Mouse (Mus musculus) kidney, postnatal 25 days (tissue): Measurements from ENCODE around the gene Psmb9.
A peak's percentile ranks its signal among the peaks of the same experiment; 100 is the strongest.

Experiments used
- DNase-seq, 2 experiments: peaks; one replicate each; pipeline ENCODE4 v3.0.0; 2021; ENCODE audit warnings: mixed read lengths in 2 of 2

The Psmb9 gene

DNA sequence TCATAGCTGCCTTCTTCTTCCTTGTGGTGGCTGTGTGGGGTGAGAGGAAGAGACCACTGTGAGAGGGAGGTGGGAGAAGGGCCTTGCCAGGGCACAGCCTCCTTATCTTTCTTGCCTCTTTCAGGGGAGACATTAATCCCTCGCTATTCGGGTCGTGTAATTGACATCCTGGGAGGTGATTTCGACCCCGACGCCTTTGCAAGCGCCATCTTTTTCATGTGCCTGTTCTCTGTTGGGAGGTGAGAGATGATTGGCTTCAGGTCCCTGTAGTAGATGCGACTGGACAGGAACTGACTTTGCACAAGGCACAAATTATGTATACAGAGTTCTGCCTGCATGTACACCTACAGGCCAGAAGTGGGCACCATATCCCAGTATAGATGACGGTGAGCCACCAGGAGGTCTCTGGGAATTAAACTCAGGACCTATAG lies 18.2 kb upstream of the Psmb9 start:
- peak; percentile 32 to 43 for DNase-seq

DNA sequence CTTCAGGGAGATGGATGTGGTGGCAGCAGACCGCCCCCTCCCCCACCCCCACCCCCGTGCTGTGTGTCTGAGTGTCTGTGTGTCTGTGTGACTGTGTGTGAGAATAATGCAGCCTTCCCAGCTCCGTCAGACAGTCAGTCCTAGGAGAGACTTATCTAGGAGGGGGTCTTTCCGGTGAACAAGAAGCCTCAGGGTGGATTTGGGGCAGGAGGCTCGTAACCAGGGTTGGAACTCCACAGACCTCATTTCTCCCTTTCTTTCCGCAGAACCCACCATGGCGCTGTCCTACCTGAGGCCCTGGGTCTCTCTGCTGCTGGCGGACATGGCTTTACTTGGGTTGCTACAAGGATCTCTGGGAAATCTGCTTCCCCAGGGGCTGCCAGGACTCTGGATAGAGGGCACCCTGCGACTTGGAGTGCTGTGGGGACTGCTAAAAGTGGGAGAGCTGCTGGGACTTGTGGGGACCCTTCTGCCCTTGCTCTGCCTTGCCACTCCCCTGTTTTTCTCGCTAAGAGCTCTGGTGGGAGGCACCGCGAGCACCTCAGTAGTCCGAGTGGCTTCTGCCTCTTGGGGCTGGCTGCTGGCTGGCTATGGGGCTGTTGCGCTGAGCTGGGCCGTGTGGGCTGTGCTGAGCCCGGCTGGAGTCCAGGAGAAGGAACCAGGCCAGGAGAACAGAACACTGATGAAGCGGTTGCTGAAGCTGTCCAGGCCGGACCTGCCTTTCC lies 17.6 kb upstream of the Psmb9 start:
- DNase-seq, result peak in 1 of 2 experiments; percentile 48

DNA sequence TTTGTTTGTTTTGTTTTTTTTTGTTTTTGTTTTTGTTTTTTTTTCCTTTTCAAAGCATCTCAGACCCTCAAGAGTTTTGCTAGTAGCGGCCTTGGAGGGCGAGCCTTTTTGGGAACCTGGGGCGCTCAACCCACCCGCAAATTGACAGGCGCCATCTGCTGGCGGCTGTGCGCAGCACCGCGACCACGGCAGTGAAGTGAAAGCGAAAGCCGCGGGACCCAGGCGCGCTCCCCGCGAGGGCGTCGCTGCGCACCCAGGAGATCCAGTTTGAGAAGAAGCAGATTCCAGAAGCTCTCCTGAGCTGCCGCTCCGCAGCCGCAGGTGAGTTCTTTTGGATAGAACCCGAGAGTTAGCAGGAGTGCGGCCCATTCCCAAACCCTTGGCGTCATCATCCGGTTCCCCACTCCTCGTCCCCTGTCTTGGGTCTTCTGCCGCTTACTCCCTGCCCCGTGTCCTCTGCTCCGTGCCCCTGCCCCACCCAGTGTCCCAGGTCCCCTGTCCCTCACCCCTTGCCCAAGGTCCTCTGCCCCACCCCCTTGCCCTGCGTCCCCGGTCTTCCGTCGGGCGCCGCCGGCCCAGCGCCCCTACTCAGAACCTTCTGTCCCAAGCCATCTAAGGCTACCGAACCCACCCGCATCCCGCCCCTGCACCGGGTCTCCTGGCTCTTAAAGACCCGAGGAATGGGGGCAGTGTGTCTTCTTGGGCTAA lies 16.9 kb upstream of the Psmb9 start:
- DNase-seq, result peak; percentile 91 to 92

- peak in 1 of 2 experiments; percentile 32 for DNase-seq
These were observed 15.9 kb upstream of the Psmb9 start, which contains the start of gene Tap2 for GRCm38 (mm10) chr17:34203444-34203843. TSS of gene Tap2 (plus strand) at chr17:34203527.

- peak in 1 of 2 experiments; percentile 17 for DNase-seq
These were observed 15.3 kb upstream of the Psmb9 start for GRCm38 (mm10) chr17:34202760-34203442.

GRCm38 (mm10) chr17:34201506-34202055 lies 14.0 kb upstream of the Psmb9 start:
- peak in 1 of 2 experiments; percentile 25 for DNase-seq

GRCm38 (mm10) chr17:34200772-34201505 lies 13.4 kb upstream of the Psmb9 start:
- DNase-seq, result no peak

- DNase-seq, result no peak
These were observed 12.5 kb upstream of the Psmb9 start for GRCm38 (mm10) chr17:34200047-34200446.

DNA sequence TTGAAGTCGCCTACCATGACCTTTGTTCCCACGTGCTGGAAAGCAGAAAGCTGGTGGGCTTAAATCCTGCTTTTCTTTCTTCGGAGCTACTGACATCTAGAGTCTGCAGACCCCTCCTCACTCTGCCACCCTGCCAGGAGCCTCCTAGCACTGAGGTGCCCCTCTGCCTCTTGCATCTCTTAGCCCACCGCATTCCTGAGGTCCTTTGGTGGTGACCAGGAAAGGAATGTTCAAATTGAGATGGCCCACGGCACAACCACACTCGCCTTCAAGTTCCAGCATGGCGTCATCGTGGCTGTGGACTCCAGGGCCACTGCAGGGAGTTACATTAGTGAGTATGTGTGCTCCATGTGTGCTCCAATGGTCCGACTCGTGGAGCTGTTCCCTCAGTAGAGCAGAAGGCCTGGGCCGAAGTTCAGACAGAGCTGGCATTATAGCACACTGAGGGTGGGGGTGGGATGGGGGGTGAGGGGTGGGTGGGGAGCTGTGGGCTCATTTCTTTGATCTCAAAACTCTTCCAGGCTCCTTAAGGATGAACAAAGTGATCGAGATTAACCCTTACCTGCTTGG lies 11.6 kb upstream of the Psmb9 start:
- no peak for DNase-seq

DNA sequence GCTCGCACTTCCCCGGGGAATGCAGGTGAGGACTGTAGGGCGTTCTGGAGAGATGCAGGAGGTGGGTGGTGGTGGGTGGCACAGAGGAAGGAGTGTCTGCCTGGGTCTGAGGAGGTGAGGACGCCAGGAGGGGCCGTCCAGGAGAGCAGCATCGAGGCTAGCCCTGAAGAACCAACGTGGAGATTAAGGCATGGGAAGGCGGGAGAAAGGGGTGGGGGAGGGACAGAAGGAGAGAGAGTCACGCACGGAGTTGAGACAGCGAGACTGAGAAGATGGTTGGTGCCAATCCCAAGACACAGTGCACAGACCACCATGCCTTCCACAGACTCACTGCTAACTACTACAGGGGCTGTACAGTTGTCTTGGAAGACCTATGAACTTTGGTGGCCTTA lies 11.0 kb upstream of the Psmb9 start:
- DNase-seq, result no peak

DNA sequence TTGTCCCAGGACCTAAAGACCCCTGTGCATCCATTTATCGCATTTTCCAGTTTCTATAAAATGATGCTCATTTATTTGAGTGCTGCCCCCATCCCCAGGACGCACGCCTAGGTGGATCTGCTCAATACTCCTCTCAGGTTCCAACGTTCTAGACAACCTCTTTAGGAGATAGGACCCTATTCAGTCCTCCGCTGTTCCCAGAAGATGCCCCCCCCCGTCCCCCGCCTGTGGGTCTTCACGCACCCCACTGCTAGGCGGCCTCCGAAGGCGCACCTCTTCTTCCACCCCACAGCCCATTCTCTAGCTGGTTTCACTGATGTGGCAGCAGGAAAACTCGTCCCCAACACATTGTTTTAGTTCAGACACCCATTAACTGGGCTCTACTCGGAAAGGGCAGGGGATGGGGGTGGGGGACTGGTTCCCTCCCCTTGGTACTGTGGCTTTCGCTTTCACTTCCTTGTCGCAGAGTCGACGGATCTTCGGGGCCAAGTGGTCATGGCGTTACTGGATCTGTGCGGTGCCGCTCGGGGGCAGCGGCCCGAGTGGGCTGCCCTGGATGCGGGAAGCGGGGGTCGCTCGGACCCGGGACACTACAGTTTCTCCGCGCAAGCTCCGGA lies 10.4 kb upstream of the Psmb9 start:
- DNase-seq, result peak; percentile 67 to 78

GRCm38 (mm10) chr17:34196941-34197894 lies 9.7 kb upstream of the Psmb9 start, which contains the start of gene Psmb8:
TSS of gene Psmb8 (plus strand) at chr17:34197721.
- peak; percentile 94 to 96 for DNase-seq

- DNase-seq, result no peak
These were observed 8.9 kb upstream of the Psmb9 start for GRCm38 (mm10) chr17:34196491-34196890.

- DNase-seq, result no peak
These were observed 7.2 kb upstream of the Psmb9 start for GRCm38 (mm10) chr17:34194723-34195122.

GRCm38 (mm10) chr17:34193468-34193867 lies 5.9 kb upstream of the Psmb9 start:
- DNase-seq, result no peak

DNA sequence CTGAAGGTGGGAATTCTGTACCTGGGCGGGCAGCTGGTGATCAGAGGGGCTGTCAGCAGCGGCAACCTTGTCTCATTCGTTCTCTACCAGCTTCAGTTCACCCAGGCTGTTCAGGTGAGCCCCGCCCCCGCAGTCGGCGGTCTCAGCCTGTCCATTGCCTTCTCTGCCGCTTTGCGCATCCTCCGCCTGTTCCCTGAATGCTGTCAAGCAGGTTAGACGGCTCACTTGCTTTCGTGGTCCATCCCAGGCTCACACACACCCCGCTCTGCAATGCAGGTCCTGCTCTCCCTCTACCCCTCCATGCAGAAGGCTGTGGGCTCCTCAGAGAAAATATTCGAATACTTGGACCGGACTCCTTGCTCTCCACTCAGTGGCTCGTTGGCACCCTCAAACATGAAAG lies 5.3 kb upstream of the Psmb9 start:
- DNase-seq, result no peak

GRCm38 (mm10) chr17:34188986-34189385 lies 1.4 kb upstream of the Psmb9 start:
- no peak for DNase-seq

DNA sequence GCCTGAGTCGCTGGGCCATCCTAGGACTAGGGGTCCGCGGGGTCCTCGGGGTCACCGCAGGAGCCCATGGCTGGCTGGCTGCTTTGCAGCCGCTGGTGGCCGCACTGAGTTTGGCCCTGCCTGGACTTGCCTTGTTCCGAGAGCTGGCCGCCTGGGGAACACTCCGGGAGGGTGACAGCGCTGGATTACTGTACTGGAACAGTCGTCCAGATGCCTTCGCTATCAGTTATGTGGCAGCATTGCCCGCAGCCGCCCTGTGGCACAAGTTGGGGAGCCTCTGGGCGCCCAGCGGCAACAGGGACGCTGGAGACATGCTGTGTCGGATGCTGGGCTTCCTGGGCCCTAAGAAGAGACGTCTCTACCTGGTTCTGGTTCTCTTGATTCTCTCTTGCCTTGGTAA lies 446 bp upstream of the Psmb9 start:
- DNase-seq, result no peak

GRCm38 (mm10) chr17:34186885-34187260 lies 691 bp downstream of the Psmb9 start:
- DNase-seq, result peak in 1 of 2 experiments; percentile 23

- DNase-seq, result no peak
These were observed 2.0 kb downstream of the Psmb9 start for GRCm38 (mm10) chr17:34185526-34185925.
